Mouse (Mus musculus): Measurements from ENCODE around the gene Mesp1. TPM values are rescaled to one million over a fixed set of nuclear protein-coding genes. Genes with fewer than 3 reads are reported as not detected.

Mesp1 gene
- polyA plus RNA-seq, 1 experiment from 2014 or later = not detected

Other genes with a start within 250 kb of the Mesp1 start
- 0.14 TPM in 1 of 2 replicates, not detected in the other for gene Rhcg, start 176.1 kb downstream of the Mesp1 start, polyA plus RNA-seq (2016; fragmentation: Nextera tagmentation; extraction: Ambion mirVana)
- gene Ticrr, start 133.6 kb downstream of the Mesp1 start, polyA plus RNA-seq (2016; fragmentation: Nextera tagmentation; extraction: Ambion mirVana) = 7.7 and 8.5 TPM in 2 replicates
- 4.0 and 4.1 TPM in 2 replicates for gene Kif7, start 78.1 kb downstream of the Mesp1 start, polyA plus RNA-seq (2016; fragmentation: Nextera tagmentation; extraction: Ambion mirVana)
- gene Plin1, start 60.9 kb downstream of the Mesp1 start, polyA plus RNA-seq (2016; fragmentation: Nextera tagmentation; extraction: Ambion mirVana) = not detected in 2 replicates
- 7.5 and 7.7 TPM in 2 replicates for gene Pex11a, start 50.7 kb downstream of the Mesp1 start, polyA plus RNA-seq (2016; fragmentation: Nextera tagmentation; extraction: Ambion mirVana)
- gene Wdr93, start 50.6 kb downstream of the Mesp1 start, polyA plus RNA-seq (2016; fragmentation: Nextera tagmentation; extraction: Ambion mirVana) = 4.4 and 4.9 TPM in 2 replicates
- 0.17 and 0.37 TPM in 2 replicates for gene Mesp2, start 16.9 kb upstream of the Mesp1 start, polyA plus RNA-seq (2016; fragmentation: Nextera tagmentation; extraction: Ambion mirVana)
- gene Anpep, start 67.3 kb upstream of the Mesp1 start, polyA plus RNA-seq (2016; fragmentation: Nextera tagmentation; extraction: Ambion mirVana) = 6.7 and 9.7 TPM in 2 replicates
- gene Ap3s2, start 126.9 kb upstream of the Mesp1 start, polyA plus RNA-seq (2016; fragmentation: Nextera tagmentation; extraction: Ambion mirVana) = 33.4 and 36.6 TPM in 2 replicates
- gene Arpin, start 141.6 kb upstream of the Mesp1 start, polyA plus RNA-seq (2016; fragmentation: Nextera tagmentation; extraction: Ambion mirVana) = 26.4 and 29.5 TPM in 2 replicates
- gene Zfp710, start 231.0 kb upstream of the Mesp1 start, polyA plus RNA-seq (2016; fragmentation: Nextera tagmentation; extraction: Ambion mirVana) = 13.5 and 13.7 TPM in 2 replicates